Mouse (Mus musculus) erythroblast, embryonic 14.5 days (primary cell): Measurements from ENCODE around the gene Zfp366.

Experiments used
- GATA1 ChIP-seq: IDR thresholded peaks from 2 replicates; pipeline ENCODE4 v1.6.1; 2012; ENCODE audit warnings: low read length, inconsistent platforms, mixed read lengths
- TAL1 ChIP-seq: IDR thresholded peaks from 3 replicates; pipeline ENCODE4 v1.6.1; 2012; ENCODE audit warnings: low read length, inconsistent platforms, mixed read lengths

DNA sequence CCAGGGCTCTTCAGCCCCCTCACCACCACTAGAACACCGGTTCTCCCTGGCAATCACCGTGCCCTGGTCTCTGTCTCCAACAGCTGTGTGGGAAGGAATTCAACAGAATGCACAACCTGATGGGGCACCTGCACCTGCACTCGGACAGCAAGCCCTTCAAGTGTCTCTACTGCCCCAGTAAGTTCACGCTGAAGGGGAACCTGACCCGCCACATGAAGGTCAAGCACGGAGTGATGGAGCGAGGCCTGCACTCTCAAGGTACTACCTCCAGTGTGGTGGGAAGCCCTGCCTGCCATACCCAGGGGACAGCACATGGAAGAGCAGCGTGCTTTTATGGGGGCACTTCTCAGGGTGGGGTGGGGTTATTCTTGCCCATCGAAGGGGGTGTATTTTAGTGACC lies 59.2 kb downstream of the Zfp366 start:
- TF ChIP-seq GATA1, result no peak
- TF ChIP-seq TAL1, result no peak
